Mouse (Mus musculus) ES-E14 (cell line): ENCODE measurements at regions not wholly inside any gene's neighbourhood (a gene's known extent, or its start where the extent isn't known, plus 50 kb on each side); places are given as distances from the start of the nearest gene placed in this dataset.

ENCODE experiments used
- DNase-seq: peaks from one replicate; pipeline ENCODE4 v3.0.0-alpha.2; 2013; ENCODE audit warnings: low read depth, low spot score
- H3K27ac ChIP-seq: 2 replicates; pipeline ENCODE4 v1.5.1; 2012; ENCODE audit warnings: low read depth, mild to moderate bottlenecking, low read length, moderate library complexity, mixed read lengths; ENCODE audit not compliant: poor library complexity, insufficient read depth, severe bottlenecking
- H3K36me3 ChIP-seq: 2 replicates; pipeline ENCODE4 v1.6.1; 2012; ENCODE audit warnings: mild to moderate bottlenecking, low read length, moderate library complexity, mixed read lengths; ENCODE audit not compliant: control insufficient read depth, poor library complexity, insufficient read depth, severe bottlenecking
- H3K4me1 ChIP-seq, 2 experiments: fragments of 150-350 bp in 1 of 2; sonication (generic) in 1 of 2; 2 replicates each; pipeline ENCODE4 v1.6.1; 2012; ENCODE audit warnings: low read length in 2 of 2, mild to moderate bottlenecking in 1 of 2, mixed read lengths in 1 of 2; ENCODE audit not compliant: control insufficient read depth in 2 of 2, insufficient read depth in 2 of 2, poor library complexity in 1 of 2
- H3K4me3 ChIP-seq, 2 experiments: fragments of 150-350 bp in 1 of 2; sonication (generic) in 1 of 2; 2 replicates each; pipeline ENCODE4 v1.5.1; 2012; ENCODE audit warnings: low read length in 2 of 2, low read depth in 1 of 2, mild to moderate bottlenecking in 1 of 2, mixed read lengths in 1 of 2; ENCODE audit not compliant: insufficient read depth in 1 of 2, poor library complexity in 1 of 2, severe bottlenecking in 1 of 2
- H3K9ac ChIP-seq: 2 replicates; pipeline ENCODE4 v1.6.1; 2012; ENCODE audit warnings: low read depth, mild to moderate bottlenecking, low read length, mixed read lengths; ENCODE audit not compliant: poor library complexity, insufficient read depth, severe bottlenecking
- H3K9me3 ChIP-seq: fragments of 150-350 bp; sonication (generic); 2 replicates; pipeline ENCODE4 v1.6.1; 2012; ENCODE audit warnings: low read depth, mild to moderate bottlenecking, low read length; ENCODE audit not compliant: control insufficient read depth, insufficient read depth
- CHD2 ChIP-seq: IDR thresholded peaks from 2 replicates; pipeline ENCODE4 v1.6.1; 2014; ENCODE audit warnings: mild to moderate bottlenecking, low read depth, low read length, inconsistent platforms
- HCFC1 ChIP-seq: IDR thresholded peaks from 2 replicates; pipeline ENCODE4 v1.6.1; 2012; ENCODE audit warnings: low read length, inconsistent platforms, borderline replicate concordance; ENCODE audit not compliant: insufficient read depth
- MAFK ChIP-seq: IDR thresholded peaks from 2 replicates; pipeline ENCODE4 v1.6.1; 2014; ENCODE audit warnings: mild to moderate bottlenecking, low read depth, low read length, inconsistent platforms; ENCODE audit not compliant: insufficient read depth
- ZC3H11A ChIP-seq: IDR thresholded peaks from 2 replicates; pipeline ENCODE4 v1.6.1; 2012; ENCODE audit warnings: low read depth, mild to moderate bottlenecking, inconsistent platforms, low read length, borderline replicate concordance
- ZNF384 ChIP-seq: IDR thresholded peaks from 2 replicates; pipeline ENCODE4 v1.6.1; 2012; ENCODE audit warnings: low read depth, low read length, inconsistent platforms
- in situ Hi-C, 2 experiments: fragments of 600-800 bp; cut with MboI; formaldehyde crosslinking; loops; one replicate each; pipeline ENCODE4 v1.15.1; 2025; ENCODE audit warnings: low sequenced_read_pairs in 2 of 2, inconsistent platforms in 1 of 2; ENCODE audit not compliant: unreplicated experiment in 2 of 2

- in situ Hi-C loops, result no loop called here
- no peak overlapping the region for H3K9ac ChIP-seq
- H3K4me1 ChIP-seq, result no peaks in the 10 kb centered on the region
- TF ChIP-seq ZNF384, result no peak
- H3K27ac ChIP-seq, result no peak overlapping the region
- H3K4me3 ChIP-seq, result no peak overlapping the region
- DNase-seq, result no peak
- H3K9me3 ChIP-seq, result no peaks in the 10 kb centered on the region
- no peaks in the 10 kb centered on the region for H3K36me3 ChIP-seq
Measured at GRCm38 (mm10) chr1:149760440-149760839, 200.7 kb downstream of the Pla2g4a start.

- in situ Hi-C loops, result no loop called here
- H3K9me3 ChIP-seq, result no peaks in the 10 kb centered on the region
- no peaks in the 10 kb centered on the region for H3K4me1 ChIP-seq
- no peak for DNase-seq
- TF ChIP-seq HCFC1, result no peak
- TF ChIP-seq CHD2, result no peak
- no peak overlapping the region for H3K4me3 ChIP-seq
- H3K36me3 ChIP-seq, result no peaks in the 10 kb centered on the region
- H3K9ac ChIP-seq, result no peak overlapping the region
- no peak overlapping the region for H3K27ac ChIP-seq
Measured at GRCm38 (mm10) chr1:149758783-149759132, 202.3 kb downstream of the Pla2g4a start.

- peak; percentile 53 for DNase-seq
- H3K9ac ChIP-seq, result no peak overlapping the region
- H3K9me3 ChIP-seq, result no peaks in the 10 kb centered on the region
- TF ChIP-seq ZNF384, result no peak
- TF ChIP-seq MAFK, result no peak
- no peak for TF ChIP-seq CHD2
- no peak for TF ChIP-seq HCFC1
- TF ChIP-seq ZC3H11A, result peak; percentile 60; the same call in 1 of the 2 replicates
- H3K4me1 ChIP-seq, result no peaks in the 10 kb centered on the region
- H3K4me3 ChIP-seq, result no peak overlapping the region
- H3K36me3 ChIP-seq, result no peaks in the 10 kb centered on the region
- H3K27ac ChIP-seq, result no peak overlapping the region
- in situ Hi-C loops, result no loop called here
Measured at GRCm38 (mm10) chr1:149758092-149758782, 202.9 kb downstream of the Pla2g4a start.

- DNase-seq, result no peak
- Histone ChIP-seq H3K36me3 (no peaks in the 10 kb centered on the region), H3K4me1 (no peaks in the 10 kb centered on the region), H3K9ac (no peak overlapping the region), H3K9me3 (no peaks in the 10 kb centered on the region), H3K27ac (no peak overlapping the region), H3K4me3 (no peak overlapping the region)
- in situ Hi-C loops, result no loop called here
- TF ChIP-seq ZNF384, result no peak
- no peak for TF ChIP-seq ZC3H11A
- TF ChIP-seq CHD2, result no peak
- no peak for TF ChIP-seq HCFC1
- TF ChIP-seq MAFK, result no peak
Measured at GRCm38 (mm10) chr1:149753269-149754060, 207.6 kb downstream of the Pla2g4a start.

GRCm38 (mm10) chr1:149749405-149749804 is 211.7 kb downstream of the Pla2g4a start:
- Histone ChIP-seq H3K9ac (no peak overlapping the region), H3K9me3 (no peaks in the 10 kb centered on the region), H3K4me3 (no peak overlapping the region), H3K27ac (no peak overlapping the region), H3K36me3 (no peaks in the 10 kb centered on the region), H3K4me1 (no peaks in the 10 kb centered on the region)
- no peak for TF ChIP-seq HCFC1
- DNase-seq, result no peak
- in situ Hi-C loops, result no loop called here
